Mouse (Mus musculus): ENCODE measurements around the gene Kras. TPM values are rescaled to one million over a fixed set of nuclear protein-coding genes. Genes with fewer than 3 reads are reported as not detected.

Kras gene
- total and polyA plus RNA-seq, 3 experiments, result 5.9 to 32.8 (median 18.8) TPM

DNA sequence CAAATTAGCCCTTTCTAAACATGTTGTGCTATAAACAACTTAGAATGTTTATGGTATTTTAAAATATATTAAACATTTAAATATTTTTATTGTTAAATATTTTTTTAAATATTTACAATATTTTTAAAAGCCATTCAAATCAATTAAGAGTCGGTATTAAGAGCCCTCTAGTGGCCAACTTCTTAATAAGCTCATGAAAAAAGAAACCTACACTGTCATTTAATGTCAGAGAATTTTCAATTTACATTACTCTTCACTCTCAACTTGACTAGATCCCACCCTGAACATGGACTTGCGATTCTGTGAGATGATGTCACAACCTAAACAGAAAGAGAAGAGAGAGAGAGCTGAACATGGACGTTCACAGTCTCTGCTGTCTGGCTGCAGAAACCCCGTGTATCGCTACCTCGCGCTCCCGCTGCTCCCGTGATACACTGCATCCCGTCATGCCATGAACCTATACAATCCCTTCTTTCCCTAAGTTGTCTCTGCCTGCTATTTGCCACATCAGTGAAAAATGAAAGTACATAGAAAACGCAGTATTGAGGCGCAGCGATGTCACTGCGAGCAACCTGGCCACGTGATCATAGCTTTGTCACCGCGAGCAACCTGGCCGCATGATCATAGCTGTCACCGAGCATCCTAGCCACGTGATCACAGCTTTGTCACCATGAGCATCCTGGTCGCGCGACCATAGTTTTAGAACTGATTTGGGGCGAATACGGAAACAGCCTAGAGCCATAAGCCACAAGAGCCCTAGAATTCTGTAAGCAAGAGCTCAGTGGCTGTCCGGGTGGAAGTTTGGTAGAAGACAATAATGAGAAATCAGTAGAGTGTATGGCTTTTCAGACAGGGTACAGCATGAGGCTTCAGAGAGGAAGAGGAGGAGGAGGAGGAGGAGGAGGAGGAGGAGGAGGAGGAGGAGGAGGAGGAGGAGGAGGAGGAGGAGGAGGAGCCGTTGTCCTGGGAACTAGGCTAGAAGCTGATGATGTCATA is 62.6 kb downstream of the Kras start:
- Histone ChIP-seq H3K4me2 (ENCODE audit: insufficient read depth, low read depth, poor library complexity, severe bottlenecking) (peak overlapping the region; percentile 65), H3K27me3 (replicated peaks) (no peaks in the 10 kb centered on the region), H3K9me3 (replicated peaks; ENCODE audit: low read length) (no peaks in the 10 kb centered on the region), H3K36me3 (replicated peaks in 1 of 2; ENCODE audit: control insufficient read depth in 1 of 2, insufficient read depth in 1 of 2, low read length in 1 of 2) (no peaks in the 10 kb centered on the region), H3K4me3 (replicated peaks in 1 of 3; ENCODE audit: low read depth in 2 of 3, low read length in 2 of 3, poor library complexity in 1 of 3) (peak overlapping the region; percentile 41 to 68 (median 53)), H3K27ac (ENCODE audit: insufficient read depth, low read depth) (peak overlapping the region; percentile 5; the same call in 1 of the 2 replicates), H3K9ac (ENCODE audit: insufficient read depth, low read depth) (peak overlapping the region; percentile 61; the same call in 1 of the 2 replicates), H3K4me1 (ENCODE audit: control insufficient read depth in 1 of 2, insufficient read depth in 2 of 2) (peaks cover 2 to 9% of the 10 kb centered on the region in 2 experiments; a peak in 3 of 4 replicates), H3K79me2 (replicated peaks; ENCODE audit: control insufficient read depth, extremely low read depth, insufficient read depth, poor library complexity, severe bottlenecking) (no peaks in the 10 kb centered on the region)
- in situ Hi-C loops (cut with MboI; ENCODE audit: low pct_ligation_motif_present, low pct_unique_long_range_greater_than_20kb, low sequenced_read_pairs), result loop anchor here (5.0 kb wide), 1 partner anchor 155 kb away; no protein-coding TSS in a partner anchor
- DNase-seq (ENCODE audit: extremely low read depth), result peak; percentile 85
- dilution Hi-C loops (cut with MboI; ENCODE audit: extremely low pct_ligation_motif_present, extremely low pct_unique_long_range_greater_than_20kb, low sequenced_read_pairs), result no loop called here
- peak; percentile 48 for TF ChIP-seq SMC3 (IDR thresholded peaks at IDR 0.05; ENCODE audit: low read depth, low read length)
- TF ChIP-seq HCFC1 (IDR thresholded peaks at IDR 0.05; ENCODE audit: low read depth, low read length), result no peak
- TF ChIP-seq SIN3A (IDR thresholded peaks at IDR 0.05; ENCODE audit: low read length), result no peak; the same call in 1 of the 2 replicates
- peak; percentile 93 for TF ChIP-seq MYC (IDR thresholded peaks at IDR 0.05; ENCODE audit: low read depth, low read length)
- TF ChIP-seq BHLHE40 (IDR thresholded peaks at IDR 0.05; ENCODE audit: low read depth, low read length), result peak; percentile 87
- TF ChIP-seq GABPA (IDR thresholded peaks at IDR 0.05; ENCODE audit: insufficient replicate concordance, low read depth, low read length), result no peak
- TF ChIP-seq MAX (IDR thresholded peaks at IDR 0.05; ENCODE audit: low read length), result peak; percentile 99
- TF ChIP-seq TBP (conservative IDR thresholded peaks at IDR 0.05; ENCODE audit: low read depth, low read length), result no peak
- TF ChIP-seq ELF1 (IDR thresholded peaks at IDR 0.05; ENCODE audit: low read depth, low read length), result 0 out of 2 replicates have a peak, but pooled peaks have one; percentile 42
- TF ChIP-seq NRF1 (IDR thresholded peaks at IDR 0.05; ENCODE audit: low read depth, low read length), result 0 out of 2 replicates have a peak, but pooled peaks have one; percentile 13
- no peak for TF ChIP-seq MAFK (IDR thresholded peaks at IDR 0.05; ENCODE audit: insufficient replicate concordance, low read length)
- TF ChIP-seq USF2 (conservative IDR thresholded peaks at IDR 0.05; ENCODE audit: low read depth, low read length), result peak; percentile 94
- peak; percentile 19 to 73; a peak in 3 of 4 replicates for TF ChIP-seq CTCF (conservative IDR thresholded peaks at IDR 0.05 in 1 of 2, IDR thresholded peaks at IDR 0.05 in 1 of 2; ENCODE audit: low read depth in 2 of 2, low read length in 2 of 2)
- no peak for TF ChIP-seq POLR2A (IDR thresholded peaks at IDR 0.05; ENCODE audit: low read depth, low read length)
- TF ChIP-seq ZC3H11A (IDR thresholded peaks at IDR 0.05; ENCODE audit: low read depth, low read length), result peak; percentile 41; the same call in 1 of the 2 replicates
- TF ChIP-seq NELFE (IDR thresholded peaks at IDR 0.05; ENCODE audit: low read depth, low read length), result 0 out of 2 replicates have a peak, but pooled peaks have one; percentile 35
- TF ChIP-seq ZNF384 (IDR thresholded peaks at IDR 0.05; ENCODE audit: low read depth, low read length), result peak; percentile 42; the same call in 1 of the 2 replicates
- peak; percentile 22; the same call in 1 of the 2 replicates for TF ChIP-seq TCF12 (IDR thresholded peaks at IDR 0.05; ENCODE audit: low read depth, low read length)
- no peak for TF ChIP-seq CHD2 (IDR thresholded peaks at IDR 0.05; ENCODE audit: low read length)
- TF ChIP-seq POLR2AphosphoS2 (IDR thresholded peaks at IDR 0.05; ENCODE audit: low read depth, low read length), result no peak
- TF ChIP-seq MEF2A (IDR thresholded peaks at IDR 0.05; ENCODE audit: borderline replicate concordance, low read depth, low read length), result no peak; the same call in 1 of the 2 replicates
- TF ChIP-seq IRF4 (IDR thresholded peaks at IDR 0.05; ENCODE audit: low read depth, low read length), result 0 out of 2 replicates have a peak, but pooled peaks have one; percentile 2
- peak; percentile 95 for TF ChIP-seq MXI1 (IDR thresholded peaks at IDR 0.05; ENCODE audit: low read depth, low read length)
- TF ChIP-seq JUND (conservative IDR thresholded peaks at IDR 0.05; ENCODE audit: low read depth, low read length), result peak; percentile 56; the same call in 1 of the 2 replicates
- TF ChIP-seq UBTF (IDR thresholded peaks at IDR 0.05; ENCODE audit: low read depth, low read length), result no peak
- peak; percentile 92 for TF ChIP-seq USF1 (IDR thresholded peaks at IDR 0.05; ENCODE audit: low read depth, low read length)
- peak; percentile 73 for TF ChIP-seq RAD21 (IDR thresholded peaks at IDR 0.05; ENCODE audit: low read depth, low read length)
- no peak for TF ChIP-seq PAX5 (IDR thresholded peaks at IDR 0.05; ENCODE audit: low read length)
- TF ChIP-seq RCOR1 (conservative IDR thresholded peaks at IDR 0.05; ENCODE audit: low read depth, low read length), result 0 out of 2 replicates have a peak, but pooled peaks have one; percentile 39
- TF ChIP-seq ZKSCAN1 (IDR thresholded peaks at IDR 0.05; ENCODE audit: borderline replicate concordance, low read depth, low read length), result no peak
- TF ChIP-seq EP300 (IDR thresholded peaks at IDR 0.05; ENCODE audit: low read length), result no peak
- no peak for TF ChIP-seq KAT2A (IDR thresholded peaks at IDR 0.05; ENCODE audit: insufficient replicate concordance, low read length)
- TF ChIP-seq E2F4 (IDR thresholded peaks at IDR 0.05; ENCODE audit: insufficient replicate concordance, low read depth, low read length), result no peak
- TF ChIP-seq MAZ (IDR thresholded peaks at IDR 0.05; ENCODE audit: low read depth, low read length), result no peak; the same call in 1 of the 2 replicates
- TF ChIP-seq JUN (IDR thresholded peaks at IDR 0.05; ENCODE audit: insufficient read depth, low read depth, low read length), result no peak
- TF ChIP-seq ZMIZ1 (IDR thresholded peaks at IDR 0.05; ENCODE audit: low read depth, low read length), result no peak
- TF ChIP-seq CHD1 (IDR thresholded peaks at IDR 0.05; ENCODE audit: low read depth, low read length), result no peak

Measured in CH12.LX (cell line).